Mouse (Mus musculus): ENCODE results near the gene Nop56. TPM values are rescaled to one million over a fixed set of nuclear protein-coding genes. Genes with fewer than 3 reads are reported as not detected.

Nop56 gene
- polyA plus RNA-seq, 1 experiment from 2014 or later, result 143 TPM

DNA sequence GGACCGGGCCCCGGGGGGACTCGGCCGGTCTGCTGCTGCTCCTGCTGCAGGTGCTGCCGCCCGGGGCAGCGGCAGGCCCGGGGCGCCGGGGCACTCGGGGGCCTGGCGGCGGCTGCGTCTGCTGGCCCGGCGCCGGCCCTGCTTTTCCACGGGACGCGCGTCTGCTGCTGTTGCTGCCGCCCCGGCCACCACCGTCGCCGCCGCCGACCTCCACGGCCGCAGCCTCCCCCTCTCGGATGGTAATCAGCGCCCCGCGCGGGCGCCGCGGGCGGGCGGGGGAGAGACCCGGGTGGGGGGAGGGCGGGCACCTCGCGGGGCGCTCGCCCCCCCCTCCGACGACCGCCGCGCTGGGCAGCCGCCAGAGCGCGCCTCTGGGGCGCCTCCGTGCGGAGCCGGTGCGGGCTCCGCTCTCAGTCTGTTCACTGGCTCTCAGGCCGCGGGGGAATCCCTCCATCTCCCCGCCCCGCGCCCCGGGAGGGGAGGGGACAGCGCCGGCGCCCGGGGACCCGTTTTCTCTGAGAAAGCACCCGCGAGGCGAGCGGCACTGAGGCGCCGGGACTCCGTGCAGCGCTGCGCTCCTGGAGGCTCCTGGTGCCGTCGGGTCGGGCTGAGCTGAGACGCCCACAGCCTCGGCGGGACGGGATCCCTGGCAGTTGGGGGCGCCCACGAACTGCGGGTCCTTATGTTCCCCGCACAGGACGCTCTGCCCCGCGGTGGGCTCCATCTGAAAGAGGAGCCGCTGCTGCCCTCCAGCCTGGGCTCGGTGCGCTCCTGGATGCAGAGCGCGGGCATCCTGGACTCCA, 21.3 kb downstream of the Nop56 start:
- Histone ChIP-seq H3K4me1 (peaks cover 34% of the 10 kb centered on the region), H3K9ac (peak overlapping the region; percentile 89), H3K27me3 (replicated peaks) (peaks cover 70% of the 10 kb centered on the region), H3K4me3 (peak overlapping the region; percentile 80), H3K4me2 (peak overlapping the region; percentile 79), H3K9me3 (no peaks in the 10 kb centered on the region), H3K36me3 (0 out of 2 replicates have a peak, but pooled peaks cover 6% of the 10 kb centered on the region), H3K27ac (replicated peaks) (peak overlapping the region; percentile 52)
- 0 out of 2 replicates have a peak, but pooled peaks have one; percentile 27 for ATAC-seq (ENCODE audit: extremely low read depth, insufficient number of reproducible peaks, low FRiP score, low TSS enrichment)
- whole genome bisulfite sequencing, result under 1% methylated on average over 40 of the region's 99 CpGs

DNA sequence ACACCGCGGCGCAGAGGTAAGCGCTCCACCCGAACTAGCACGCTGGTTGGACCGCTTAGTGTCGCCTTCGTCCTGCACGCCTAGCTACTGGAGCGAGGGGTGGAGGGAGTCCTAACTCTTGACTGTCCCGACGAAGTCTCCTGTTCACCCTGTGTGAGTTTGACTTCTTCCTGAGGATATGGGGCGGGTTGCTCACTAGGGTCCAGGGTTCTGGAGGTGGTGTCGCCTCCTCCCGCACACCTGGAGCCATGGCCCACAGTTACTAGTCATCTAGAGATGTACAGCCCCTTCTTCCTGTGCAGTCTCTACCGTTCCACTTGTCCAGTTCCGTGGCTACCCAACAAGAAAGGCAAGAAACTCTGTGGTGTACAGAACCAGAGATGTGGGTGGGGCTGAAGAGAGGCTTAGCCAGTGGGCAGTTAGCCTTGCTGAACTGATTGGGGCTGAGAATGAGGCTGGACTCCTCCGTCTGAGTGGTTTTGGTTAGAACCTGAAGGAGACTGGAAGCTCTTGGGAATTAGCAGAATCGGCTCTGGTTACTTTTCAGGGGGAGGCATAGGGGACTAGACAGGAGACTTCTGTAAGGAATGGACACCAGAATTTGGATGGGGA, 22.0 kb downstream of the Nop56 start:
- H3K27ac ChIP-seq (replicated peaks), result no peak overlapping the region
- no peak for ATAC-seq (ENCODE audit: extremely low read depth, insufficient number of reproducible peaks, low FRiP score, low TSS enrichment)
- H3K4me1 ChIP-seq, result peaks cover 33% of the 10 kb centered on the region
- peaks cover 6% of the 10 kb centered on the region; the same call in 1 of the 2 replicates for H3K36me3 ChIP-seq
- peak overlapping the region; percentile 89 for H3K9ac ChIP-seq
- H3K4me2 ChIP-seq, result peak overlapping the region; percentile 79
- H3K27me3 ChIP-seq (replicated peaks), result peaks cover 70% of the 10 kb centered on the region
- 4% methylated on average over 20 of the region's 20 CpGs for WGBS
- H3K9me3 ChIP-seq, result no peaks in the 10 kb centered on the region
- peak overlapping the region; percentile 80 for H3K4me3 ChIP-seq

DNA sequence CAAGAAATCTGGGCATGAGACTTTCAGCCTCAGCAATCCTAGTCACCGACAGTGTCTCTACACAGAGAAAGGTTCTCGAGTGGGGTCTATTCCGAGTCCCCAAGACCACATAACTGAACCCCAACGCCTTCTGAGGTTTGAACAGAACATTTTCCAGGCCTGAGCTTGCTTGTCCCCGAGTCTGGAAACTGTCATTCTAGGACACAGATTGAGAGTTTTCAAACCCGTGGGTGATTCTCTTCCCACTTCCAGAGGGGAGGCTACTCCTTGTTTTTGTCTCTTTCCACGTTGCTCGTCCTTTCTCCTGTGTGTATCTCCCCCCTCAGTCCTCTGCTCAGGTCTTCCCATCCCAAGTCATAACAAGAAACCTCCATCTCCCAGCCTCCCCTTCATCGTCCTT, 23.4 kb downstream of the Nop56 start:
- H3K27ac ChIP-seq (replicated peaks), result no peak overlapping the region
- no peak overlapping the region for H3K4me3 ChIP-seq
- no peak overlapping the region for H3K9ac ChIP-seq
- peaks cover 62% of the 10 kb centered on the region for H3K27me3 ChIP-seq (replicated peaks)
- WGBS, result 73% methylated on average over 9 of the region's 9 CpGs
- H3K4me1 ChIP-seq, result peaks cover 31% of the 10 kb centered on the region
- ATAC-seq (ENCODE audit: extremely low read depth, insufficient number of reproducible peaks, low FRiP score, low TSS enrichment), result no peak
- no peak overlapping the region for H3K4me2 ChIP-seq
- no peaks in the 10 kb centered on the region for H3K9me3 ChIP-seq
- peaks cover 6% of the 10 kb centered on the region; the same call in 1 of the 2 replicates for H3K36me3 ChIP-seq

DNA sequence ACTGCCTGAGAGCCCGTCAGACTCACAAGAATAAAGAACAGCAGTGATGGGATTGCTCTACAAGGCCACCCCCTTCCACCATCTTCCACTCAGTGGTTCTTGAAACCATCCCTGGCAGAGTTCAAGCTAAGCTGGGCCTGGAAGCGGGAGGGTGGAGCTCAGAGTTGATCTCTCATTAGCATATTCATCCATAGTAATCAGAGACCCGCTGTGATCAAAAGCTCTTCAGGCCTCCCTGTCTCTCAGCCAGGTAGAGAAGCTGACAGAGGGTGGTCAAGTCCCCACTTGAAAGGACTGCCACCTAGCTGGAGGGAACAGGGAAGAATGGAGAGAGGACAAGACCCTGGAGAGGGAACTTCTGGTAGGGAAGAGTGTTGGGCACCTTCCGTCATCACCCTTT, 28.8 kb downstream of the Nop56 start:
- Histone ChIP-seq H3K4me3 (no peak overlapping the region), H3K4me2 (no peak overlapping the region), H3K4me1 (no peaks in the 10 kb centered on the region), H3K36me3 (peaks cover 27% of the 10 kb centered on the region), H3K9me3 (no peaks in the 10 kb centered on the region), H3K27me3 (replicated peaks) (peaks cover 10% of the 10 kb centered on the region), H3K27ac (replicated peaks) (no peak overlapping the region), H3K9ac (no peak overlapping the region)
- no peak for ATAC-seq (ENCODE audit: extremely low read depth, insufficient number of reproducible peaks, low FRiP score, low TSS enrichment)
- 56% methylated on average over 4 of the region's 4 CpGs for WGBS

DNA sequence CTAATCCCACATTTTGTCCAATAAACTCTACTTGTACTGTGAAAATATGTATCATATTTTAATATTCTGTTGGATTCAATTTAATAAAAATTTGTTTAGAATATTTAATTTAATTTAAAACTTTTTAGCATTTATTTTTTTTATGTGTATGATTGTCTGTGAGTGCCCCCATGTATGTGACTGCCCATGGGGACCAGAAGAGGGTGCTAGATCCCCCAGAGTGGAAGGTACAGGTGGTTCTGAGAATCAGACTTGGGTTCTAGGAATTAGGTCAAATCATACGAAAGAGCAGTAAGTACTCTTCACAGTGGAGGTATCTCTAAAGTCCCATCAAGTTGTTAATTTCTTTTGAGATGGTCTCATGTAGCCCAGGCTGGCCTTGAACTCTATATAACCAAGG, 52.8 kb downstream of the Nop56 start:
- WGBS, result 71% methylated on average over 1 of the region's 1 CpGs
- no peak overlapping the region for H3K4me3 ChIP-seq
- H3K27me3 ChIP-seq (replicated peaks), result no peaks in the 10 kb centered on the region
- no peak overlapping the region for H3K4me2 ChIP-seq
- no peak overlapping the region for H3K9ac ChIP-seq
- H3K36me3 ChIP-seq, result no peaks in the 10 kb centered on the region
- no peaks in the 10 kb centered on the region for H3K9me3 ChIP-seq
- H3K4me1 ChIP-seq, result no peaks in the 10 kb centered on the region
- no peak overlapping the region for H3K27ac ChIP-seq (replicated peaks)
- ATAC-seq (ENCODE audit: extremely low read depth, insufficient number of reproducible peaks, low FRiP score, low TSS enrichment), result no peak

Other genes with a start within 250 kb of the Nop56 start
- gene Tgm6, start 162.0 kb upstream of the Nop56 start, polyA plus RNA-seq (2015; fragmentation: Nextera tagmentation; extraction: Ambion mirVana), result not detected in 2 replicates
- 426 and 455 TPM in 2 replicates for gene Snrpb, start 95.0 kb upstream of the Nop56 start, polyA plus RNA-seq (2015; fragmentation: Nextera tagmentation; extraction: Ambion mirVana)
- gene Tmc2, start 79.2 kb upstream of the Nop56 start, polyA plus RNA-seq (2015; fragmentation: Nextera tagmentation; extraction: Ambion mirVana), result not detected in 2 replicates
- 237 and 266 TPM in 2 replicates for gene Idh3b, start 10.1 kb downstream of the Nop56 start, polyA plus RNA-seq (2015; fragmentation: Nextera tagmentation; extraction: Ambion mirVana)
- gene Ebf4, start 20.7 kb downstream of the Nop56 start, polyA plus RNA-seq (2015; fragmentation: Nextera tagmentation; extraction: Ambion mirVana), result 0.39 and 0.64 TPM in 2 replicates
- gene Cpxm1, start 123.1 kb downstream of the Nop56 start, polyA plus RNA-seq (2015; fragmentation: Nextera tagmentation; extraction: Ambion mirVana), result 34.6 and 40.6 TPM in 2 replicates
- gene Gm28372, start 130.8 kb downstream of the Nop56 start, polyA plus RNA-seq (2015; fragmentation: Nextera tagmentation; extraction: Ambion mirVana), result not detected in 2 replicates
- not detected in 2 replicates for gene 1700020A23Rik, start 130.8 kb downstream of the Nop56 start, polyA plus RNA-seq (2015; fragmentation: Nextera tagmentation; extraction: Ambion mirVana)
- gene Tmem239, start 132.0 kb downstream of the Nop56 start, polyA plus RNA-seq (2015; fragmentation: Nextera tagmentation; extraction: Ambion mirVana), result 0.11 TPM in 1 of 2 replicates, not detected in the other
- 51.8 and 55.4 TPM in 2 replicates for gene Vps16, start 149.9 kb downstream of the Nop56 start, polyA plus RNA-seq (2015; fragmentation: Nextera tagmentation; extraction: Ambion mirVana)
- gene Pced1a, start 150.3 kb downstream of the Nop56 start, polyA plus RNA-seq (2015; fragmentation: Nextera tagmentation; extraction: Ambion mirVana), result 7.0 and 7.1 TPM in 2 replicates
- gene Ptpra, start 175.8 kb downstream of the Nop56 start, polyA plus RNA-seq (2015; fragmentation: Nextera tagmentation; extraction: Ambion mirVana), result 64.0 and 64.6 TPM in 2 replicates